Mouse (Mus musculus) kidney, postnatal 10 days (tissue): ENCODE results near the gene 4921539E11Rik.

Experiments used
- DNase-seq: peaks from one replicate; pipeline ENCODE4 v3.0.0; 2021; ENCODE audit warnings: mixed read lengths

4921539E11Rik gene

DNA sequence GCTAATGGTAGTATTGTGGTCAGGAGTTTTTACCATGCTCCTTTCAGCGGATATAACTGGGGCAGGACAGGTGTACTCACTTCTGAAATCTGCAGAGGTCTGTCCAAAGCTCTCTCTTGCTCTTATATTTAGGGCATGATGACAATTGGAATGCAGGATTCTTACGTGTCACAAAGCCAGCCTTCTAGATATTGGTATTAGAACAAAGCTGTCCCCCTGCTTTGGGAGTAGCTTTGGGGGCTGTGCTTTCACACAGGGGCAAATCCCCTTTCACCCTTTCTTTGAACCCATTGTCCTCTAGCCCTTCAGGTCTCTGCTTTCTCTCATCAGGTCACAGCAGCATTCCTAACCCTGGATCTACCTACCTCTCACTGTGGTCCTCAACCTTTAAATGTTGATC, at the start of gene 4921539E11Rik:
TSS of gene 4921539E11Rik (minus strand) at position 101 of the 400 bp plus-strand sequence.
- no peak for DNase-seq

DNA sequence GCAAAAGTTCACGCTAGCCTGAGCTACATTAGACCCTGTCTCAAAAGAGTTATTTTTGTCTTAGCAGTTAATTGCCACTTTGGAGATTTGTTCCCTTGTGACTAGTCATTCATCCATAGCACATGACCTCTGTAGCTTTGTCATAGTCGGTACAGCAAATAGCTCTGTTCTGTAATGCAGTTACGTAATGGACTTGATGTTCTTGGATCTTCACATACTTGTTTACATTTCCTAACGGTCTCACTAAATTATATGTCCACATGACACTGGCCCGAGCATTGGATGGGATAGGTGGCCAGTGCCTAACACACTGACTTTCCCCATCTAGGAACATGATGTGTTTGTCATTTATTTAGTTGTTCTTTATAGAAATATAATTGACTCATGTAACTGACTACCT, 44.5 kb upstream of the 4921539E11Rik start:
- DNase-seq = no peak

DNA sequence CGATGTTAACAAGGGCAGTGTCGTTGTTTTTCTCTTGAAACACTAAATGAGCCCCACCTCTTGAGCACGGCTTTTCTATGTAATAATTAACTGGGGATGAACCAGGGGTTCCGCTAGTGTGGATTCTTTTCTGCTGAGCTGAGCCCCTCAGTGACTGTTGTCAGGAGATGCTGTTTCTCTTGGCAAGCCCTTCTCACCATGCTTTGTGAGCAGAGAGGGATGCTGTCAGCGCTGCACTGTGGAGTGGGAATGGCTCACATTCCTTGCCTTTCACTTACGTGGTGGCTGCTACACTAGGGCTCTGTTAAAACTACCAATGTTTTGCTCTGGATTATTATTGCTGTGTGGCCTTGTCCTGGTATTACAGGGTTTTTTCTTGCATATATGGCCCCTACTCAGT, 38.7 kb upstream of the 4921539E11Rik start:
- peak; percentile 30 for DNase-seq

DNA sequence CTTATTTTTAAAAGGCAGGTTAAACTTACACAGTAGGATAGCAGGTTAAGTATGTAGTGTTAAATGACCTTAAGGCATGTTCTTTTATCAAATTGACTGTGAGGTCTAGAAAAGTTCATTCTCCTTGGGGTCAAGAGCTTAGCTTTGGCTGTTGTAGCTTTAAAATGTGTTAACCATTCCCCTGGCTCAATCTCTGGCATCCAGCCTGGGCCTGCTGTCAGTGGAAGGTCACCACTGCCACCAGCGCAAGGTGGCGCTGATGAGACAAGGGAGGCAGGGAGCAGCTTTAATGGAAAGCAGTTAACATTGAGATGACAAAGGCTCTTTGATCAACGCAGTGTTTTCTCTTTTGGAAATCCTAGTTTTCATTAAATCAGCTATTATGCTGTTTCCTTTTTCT, 36.3 kb upstream of the 4921539E11Rik start:
- peak; percentile 63 for DNase-seq

DNA sequence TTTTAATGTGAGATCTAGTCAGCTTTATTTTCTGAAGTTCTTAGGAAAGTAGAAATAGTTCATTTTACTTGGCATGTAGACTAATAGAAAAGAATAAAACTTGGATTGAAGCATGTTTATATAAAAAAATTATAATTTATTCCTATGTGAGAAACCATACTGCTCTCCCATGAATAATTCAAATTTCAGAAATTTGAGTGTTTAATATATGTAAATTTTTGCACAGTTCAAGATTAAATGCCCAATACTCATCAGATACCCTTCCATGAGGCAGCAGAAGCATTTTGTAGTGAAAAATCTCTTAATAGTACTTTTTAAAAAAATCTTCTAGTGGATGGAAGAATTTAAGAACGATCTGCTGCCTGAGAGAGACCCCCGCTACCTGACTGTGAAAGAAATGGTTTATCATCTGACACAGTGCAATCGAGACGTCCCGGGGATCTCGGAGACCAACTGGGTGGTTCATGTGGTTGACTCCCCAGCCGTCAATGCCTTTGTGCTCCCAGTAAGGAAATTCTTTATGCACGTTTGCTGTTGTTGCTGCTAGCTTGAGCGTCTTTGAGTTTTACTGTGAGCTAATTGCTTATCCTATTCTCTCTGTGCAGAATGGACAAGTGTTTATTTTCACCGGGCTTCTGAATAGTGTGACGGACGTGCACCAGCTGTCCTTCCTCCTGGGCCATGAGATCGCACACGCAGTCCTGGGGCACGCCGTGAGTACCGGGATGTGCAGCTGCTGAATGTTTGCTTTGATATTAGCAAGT, 34.2 kb upstream of the 4921539E11Rik start:
- no peak for DNase-seq

DNA sequence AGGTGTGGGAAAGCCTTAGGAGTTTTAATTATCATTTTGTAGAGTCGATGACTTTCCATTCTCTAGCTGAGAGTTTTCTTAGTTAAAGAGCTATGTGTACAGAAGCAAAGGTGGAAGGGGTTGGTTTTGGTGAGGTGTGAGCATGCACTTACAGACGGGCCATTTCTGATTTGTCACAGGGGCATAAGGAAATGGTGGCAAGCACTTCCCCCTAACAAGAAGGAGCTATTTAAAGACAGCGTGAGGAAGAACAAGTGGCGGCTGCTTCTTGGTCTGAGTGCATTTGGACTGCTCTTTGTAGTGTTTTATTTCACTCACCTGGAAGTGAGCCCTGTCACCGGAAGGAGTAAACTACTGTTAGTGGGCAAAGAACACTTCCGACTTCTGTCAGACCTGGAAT, 30.8 kb upstream of the 4921539E11Rik start:
- DNase-seq = no peak

DNA sequence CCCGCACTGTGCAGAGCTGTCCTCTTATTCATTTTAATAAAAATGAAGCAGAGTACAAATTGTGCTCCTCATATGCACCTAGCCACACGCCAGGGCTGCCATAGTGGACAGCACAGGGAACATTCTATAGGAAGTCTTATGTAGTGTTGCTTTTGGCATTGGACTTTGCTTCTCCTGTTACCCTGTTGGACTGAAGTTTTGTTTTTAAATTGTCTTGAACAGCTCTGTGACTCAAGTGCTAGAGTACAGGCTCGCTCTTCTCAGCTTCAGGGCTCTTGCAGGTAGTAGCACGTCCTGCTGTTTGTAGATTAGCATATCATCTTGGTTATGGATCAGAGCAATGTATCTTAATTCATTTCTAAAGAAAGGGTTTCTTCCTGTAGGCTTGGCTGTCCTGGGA, 25.2 kb upstream of the 4921539E11Rik start:
- DNase-seq = no peak

DNA sequence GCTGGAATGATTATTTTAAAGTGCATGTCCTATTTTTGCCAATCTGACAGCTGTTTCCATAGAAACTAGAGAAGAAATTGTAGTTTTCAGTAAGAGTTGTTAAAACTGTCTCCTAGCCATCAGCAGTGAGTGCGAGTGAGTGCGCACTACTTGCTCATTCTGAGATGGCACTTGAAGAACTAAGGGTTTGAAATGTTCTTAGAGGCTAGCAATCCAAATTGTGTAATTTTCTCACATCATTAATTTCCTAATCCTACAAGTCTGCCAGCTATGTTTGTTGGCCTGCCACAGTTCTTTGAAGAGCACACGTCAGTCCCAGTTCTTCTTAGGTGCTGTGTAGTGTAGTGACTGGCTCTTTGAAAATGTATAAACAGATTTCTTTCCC, 23.9 kb upstream of the 4921539E11Rik start:
- no peak for DNase-seq

DNA sequence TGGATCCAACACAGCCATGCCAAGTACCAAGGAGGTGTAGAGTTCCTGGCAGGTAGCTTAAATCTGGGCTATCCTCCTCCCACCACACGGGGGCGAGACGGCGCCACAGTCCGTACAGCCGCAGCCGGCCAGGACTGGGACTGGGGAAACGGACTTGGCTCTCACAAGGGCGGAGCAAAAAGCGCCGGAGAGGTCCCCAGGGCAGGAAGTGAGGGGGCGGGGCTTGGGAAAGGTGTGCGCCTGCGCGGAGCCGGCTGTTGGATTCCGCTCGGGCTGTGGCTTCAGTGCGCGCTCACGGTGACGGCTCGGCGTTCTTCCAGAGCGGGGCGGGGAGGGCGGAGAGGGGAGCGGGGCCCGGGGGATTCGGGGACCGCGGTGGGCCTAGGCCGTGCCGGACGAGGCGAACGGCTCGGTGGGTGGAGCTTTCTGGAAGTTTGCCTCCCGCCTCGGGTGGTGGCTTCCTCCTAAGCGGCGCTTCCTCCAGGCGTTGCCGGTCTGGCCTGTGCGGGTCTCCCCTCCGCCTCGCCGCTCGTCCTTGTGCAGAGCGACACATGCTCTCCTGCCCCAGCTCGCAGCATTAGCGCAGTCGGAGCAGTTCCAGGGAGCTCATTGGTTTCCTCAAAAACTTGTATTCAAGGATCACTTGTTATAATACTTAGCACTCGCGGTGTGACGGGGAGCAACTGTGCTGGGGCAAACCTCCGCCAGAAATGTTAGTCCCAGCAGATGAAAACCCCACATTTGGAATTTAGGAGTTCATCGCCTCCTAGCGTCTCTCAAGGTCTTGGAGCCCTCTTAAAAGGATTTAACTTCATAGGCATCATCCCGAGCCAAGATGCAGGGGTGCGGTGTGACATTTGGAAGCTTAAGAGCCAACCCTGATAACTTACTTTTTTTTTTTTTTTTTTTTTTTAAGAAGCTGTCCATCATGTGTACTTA, 23.2 kb upstream of the 4921539E11Rik start, which contains the start of gene Oma1:
TSS of gene Oma1 (plus strand) at position 226 of the 939 bp plus-strand sequence.
- peak; percentile 99 for DNase-seq

DNA sequence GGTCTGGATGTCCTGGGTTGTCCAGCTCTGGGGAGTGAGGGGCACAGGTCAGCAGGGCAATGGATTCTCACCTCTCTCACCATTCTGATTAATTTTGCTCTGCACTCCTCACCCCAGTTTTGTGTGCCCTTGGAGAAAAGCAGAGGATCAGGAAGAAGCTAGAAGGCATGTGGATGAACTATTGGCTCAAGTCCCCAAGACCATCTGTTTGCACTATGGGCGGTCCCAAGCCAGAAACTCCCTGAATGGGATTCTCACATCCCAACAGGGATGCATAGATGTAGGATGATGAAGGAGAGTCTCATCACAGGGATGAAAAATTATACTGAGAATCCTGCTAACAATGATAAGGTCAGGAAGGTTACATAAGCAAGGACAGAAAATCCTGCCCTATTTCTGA, 13.2 kb upstream of the 4921539E11Rik start:
- DNase-seq = no peak

DNA sequence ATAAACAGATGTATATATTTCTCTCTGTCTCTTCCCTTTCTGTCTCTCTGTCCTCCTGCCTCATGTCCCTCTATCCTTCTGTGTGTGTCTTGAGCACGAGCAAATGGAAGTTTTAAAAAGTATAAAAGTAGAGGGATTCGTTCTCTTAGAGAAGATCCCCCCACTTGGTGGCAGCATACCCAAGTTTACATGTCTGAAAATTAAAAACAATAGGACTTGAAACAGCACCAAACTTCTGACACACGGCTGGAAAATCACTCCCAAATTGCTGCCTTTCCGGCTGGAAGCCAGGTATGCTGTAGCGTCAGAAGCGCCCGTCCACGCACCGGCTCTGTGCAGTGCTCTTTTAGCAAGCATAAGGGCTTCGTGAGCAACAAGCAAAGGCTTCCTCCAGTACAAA, 8.7 kb upstream of the 4921539E11Rik start:
- DNase-seq = peak; percentile 38

DNA sequence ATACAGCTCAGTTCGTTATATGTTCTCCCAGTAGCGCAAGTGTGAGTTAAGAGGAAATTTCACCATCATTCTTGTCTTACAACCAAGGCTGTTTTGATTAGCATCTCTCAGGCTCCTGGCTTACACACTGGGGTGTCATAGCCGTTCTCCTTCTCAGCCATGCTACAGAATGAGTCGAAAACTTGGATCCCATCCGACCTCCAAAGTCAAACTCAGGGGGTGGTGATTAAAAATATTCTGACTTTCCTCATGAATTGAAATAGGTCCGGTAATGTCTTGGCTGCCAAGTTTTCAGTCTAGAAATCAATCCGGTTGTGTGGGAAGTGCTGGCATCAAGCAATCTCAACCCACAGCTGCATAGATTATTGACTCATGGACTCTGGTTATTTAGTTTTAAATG, 2.3 kb downstream of the 4921539E11Rik start:
- no peak for DNase-seq

DNA sequence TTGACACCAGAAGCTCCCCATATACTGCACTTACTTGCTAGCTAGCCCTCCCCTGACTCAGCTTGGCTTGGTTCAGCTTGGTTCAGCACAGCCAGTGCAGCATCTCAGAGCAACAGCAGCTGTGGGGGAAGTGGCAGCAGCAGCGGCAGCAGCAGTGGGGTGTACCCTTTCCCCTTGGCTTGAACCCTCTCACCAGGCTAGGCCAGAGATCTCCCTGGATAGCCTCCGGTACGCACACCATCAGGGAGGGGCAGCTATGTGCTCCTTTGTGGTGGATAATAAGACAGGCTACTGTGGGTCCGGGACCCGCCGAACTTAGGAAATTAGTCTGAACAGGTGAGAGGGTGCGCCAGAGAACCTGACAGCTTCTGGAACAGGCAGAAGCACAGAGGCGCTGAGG, 17.6 kb downstream of the 4921539E11Rik start:
- no peak for DNase-seq

DNA sequence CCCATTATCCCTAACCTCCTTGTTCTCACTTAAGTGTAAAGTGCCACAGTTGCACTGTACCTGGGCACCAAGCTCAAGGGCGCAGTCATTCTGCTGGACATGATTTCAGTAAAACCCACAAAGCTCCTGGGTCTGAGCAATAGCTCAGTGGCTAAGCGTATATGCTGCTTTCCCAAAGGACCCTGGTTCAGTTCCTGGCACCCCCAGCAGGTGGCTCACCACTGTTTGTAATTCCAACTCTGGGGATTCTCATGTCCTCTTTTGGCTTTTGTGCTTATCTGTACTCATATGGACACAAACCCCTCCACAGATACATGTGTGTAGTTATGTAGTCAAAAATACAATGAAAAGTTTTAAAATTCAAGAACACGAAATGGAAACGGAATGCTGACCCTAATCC, 21.3 kb downstream of the 4921539E11Rik start:
- peak; percentile 15 for DNase-seq

DNA sequence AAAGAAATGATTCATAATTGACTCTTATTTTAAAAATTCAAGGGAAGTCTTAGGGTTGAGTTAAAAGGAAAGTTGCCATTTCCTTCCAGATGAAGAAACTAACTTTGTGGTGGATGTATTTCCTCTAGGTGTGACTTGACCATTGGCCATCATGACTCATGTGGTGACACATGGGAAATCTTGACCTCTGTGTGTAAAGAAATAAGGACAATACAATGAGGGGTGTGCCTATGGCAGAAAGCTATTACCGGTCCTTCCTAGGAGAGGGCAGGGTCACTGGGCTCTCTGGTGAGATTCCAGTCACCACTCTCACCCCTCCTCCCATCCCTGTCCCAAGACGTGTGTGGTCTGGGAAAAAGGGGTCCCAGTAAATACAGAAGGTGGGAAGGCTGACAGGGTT, 25.5 kb downstream of the 4921539E11Rik start:
- no peak for DNase-seq

DNA sequence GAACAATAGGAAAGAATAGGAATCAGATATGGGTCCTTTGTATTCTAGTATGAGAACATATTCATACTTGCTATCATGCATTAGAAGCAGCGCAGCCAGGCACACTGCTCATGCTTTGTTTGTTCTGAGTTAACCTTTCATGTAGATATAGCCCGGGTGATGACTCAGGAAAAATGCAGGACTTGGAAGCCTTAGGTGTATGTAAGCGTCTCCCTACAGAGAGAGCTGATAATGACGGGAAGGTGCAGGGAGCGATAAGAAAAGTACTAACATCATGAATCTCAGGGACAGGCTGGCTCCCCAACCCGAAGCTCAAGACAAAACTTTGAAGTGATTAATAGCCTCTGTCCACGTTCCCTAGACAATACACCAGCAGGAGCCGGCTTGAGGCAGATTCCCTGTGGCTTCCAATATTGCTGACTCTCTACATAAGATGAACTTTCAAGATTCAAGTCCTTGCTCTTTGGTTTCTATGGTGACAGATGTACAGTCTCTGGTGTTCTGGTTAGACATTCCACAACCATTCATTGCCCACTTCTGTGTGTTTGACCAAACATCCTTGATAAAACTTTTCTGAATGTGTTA, 26.8 kb downstream of the 4921539E11Rik start:
- no peak for DNase-seq

DNA sequence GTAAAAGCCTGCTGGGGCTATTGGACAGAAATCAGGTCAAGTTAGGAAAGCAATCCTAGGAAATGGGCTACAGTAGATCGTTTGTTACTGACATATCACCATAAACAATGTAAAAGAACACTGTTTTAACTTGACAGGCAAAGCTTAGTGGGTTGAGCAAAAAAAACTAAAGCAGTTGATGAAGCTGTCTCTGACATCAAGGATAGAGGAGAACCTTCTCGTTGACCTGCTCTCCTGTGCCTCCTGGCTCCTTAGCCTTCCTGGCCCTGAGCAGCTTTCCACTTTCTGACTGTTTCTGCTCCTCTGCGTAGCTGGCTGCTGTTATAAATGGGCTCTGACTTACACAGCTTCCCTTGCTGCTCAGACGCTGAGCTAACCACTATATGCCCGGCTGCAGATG, 27.3 kb downstream of the 4921539E11Rik start:
- DNase-seq = no peak

DNA sequence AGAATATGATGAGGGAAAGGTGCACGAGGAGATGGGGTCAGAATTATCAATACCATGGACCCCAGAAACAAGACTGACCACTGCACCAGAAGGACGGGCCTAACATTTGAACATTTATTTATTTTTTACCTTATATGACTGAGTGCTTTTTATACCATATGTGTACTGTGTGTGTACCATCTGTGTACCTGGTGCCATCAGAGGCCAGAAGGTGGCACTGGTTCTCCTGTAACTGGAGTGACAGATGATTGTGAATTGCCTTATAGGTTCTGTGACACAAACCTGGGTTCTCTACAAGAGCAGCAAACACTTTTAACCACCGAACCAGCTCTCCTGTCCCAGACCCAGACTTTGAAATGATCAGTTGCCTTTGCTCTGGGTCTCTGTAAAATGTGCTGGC, 31.8 kb downstream of the 4921539E11Rik start:
- no peak for DNase-seq

DNA sequence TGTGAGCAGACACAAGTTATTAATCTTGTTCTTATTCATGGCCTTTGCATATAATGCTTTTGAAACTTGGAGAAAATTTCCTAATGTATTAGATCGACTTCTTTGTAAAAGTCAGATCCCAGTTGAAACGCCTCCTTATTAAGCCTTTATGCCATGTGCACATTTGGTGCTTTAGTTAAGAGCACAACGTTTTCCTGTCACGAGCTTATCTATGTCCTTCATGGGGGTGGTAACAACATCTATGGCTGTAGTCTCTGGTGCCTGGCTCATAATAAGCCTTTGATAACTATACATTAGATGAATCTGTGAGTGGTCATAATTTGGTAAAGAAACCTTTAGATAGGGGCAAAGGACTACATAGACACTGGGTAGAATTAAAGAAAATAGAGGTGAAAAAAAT, 36.8 kb downstream of the 4921539E11Rik start:
- no peak for DNase-seq

DNA sequence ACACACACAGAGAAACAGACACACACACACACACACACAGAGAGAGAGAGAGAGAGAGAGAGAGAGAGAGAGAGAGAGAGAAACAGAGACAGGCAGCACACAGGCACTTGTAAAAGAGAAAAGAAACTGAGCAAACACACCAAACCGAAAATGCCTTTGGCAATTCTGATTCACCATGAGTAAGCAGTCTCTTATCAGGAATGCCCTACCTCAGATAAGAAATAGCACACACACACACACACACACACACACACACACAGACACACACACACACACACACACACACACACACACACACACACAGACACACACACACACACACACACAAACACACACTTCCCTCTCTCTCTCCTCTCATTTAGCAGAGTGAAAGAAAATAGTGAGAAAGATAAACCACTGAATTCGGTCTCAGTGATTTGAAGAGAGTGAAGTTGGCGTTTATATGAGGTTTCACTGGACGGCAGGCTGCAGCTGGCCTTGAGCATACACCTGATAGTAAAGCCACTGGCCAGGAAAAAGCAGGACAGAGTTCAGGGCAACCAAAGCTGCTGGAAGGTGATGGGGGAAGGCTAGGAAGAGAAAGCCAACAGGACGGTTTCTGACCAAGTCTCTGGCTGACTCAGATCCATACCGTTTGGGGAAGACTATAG, 41.1 kb downstream of the 4921539E11Rik start:
- DNase-seq = no peak

DNA sequence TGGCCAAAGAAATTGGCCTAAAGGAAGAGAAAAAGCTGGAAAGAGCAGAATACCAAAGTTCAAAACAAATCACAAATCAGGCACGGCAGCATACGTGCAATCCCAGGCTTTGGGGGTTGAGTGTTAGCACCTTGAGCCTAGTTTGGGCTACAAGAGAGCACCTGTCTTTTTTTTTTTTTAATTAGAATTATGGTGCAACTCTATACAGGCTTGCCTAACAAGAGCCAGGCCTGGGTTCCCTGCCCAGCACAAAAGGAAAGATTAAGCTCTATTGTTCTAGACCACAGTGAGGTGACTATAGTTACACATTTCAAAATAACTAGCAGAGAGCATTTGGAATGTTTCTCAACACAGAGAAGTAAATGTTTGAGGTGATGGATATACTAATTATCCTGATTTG, 42.9 kb downstream of the 4921539E11Rik start:
- DNase-seq = no peak

DNA sequence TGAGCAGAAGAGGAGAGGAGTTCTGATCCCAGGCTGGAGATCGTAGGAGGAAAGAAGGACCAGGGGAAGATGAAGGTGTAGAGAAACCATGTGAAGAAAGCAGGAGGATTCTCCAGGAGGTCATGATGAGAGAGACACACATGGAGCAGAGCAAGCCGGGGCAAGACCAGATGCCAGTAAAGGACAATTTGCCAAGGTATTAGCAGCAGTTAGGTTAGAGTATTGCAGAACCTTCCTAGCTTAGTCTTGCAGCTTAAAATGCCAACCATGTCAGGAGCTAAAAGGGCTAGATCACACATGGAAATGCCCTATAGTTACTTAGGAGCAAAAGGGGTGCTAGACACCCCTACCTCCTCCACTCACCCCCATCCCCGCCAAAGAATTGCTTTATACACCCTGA, 43.4 kb downstream of the 4921539E11Rik start:
- no peak for DNase-seq

DNA sequence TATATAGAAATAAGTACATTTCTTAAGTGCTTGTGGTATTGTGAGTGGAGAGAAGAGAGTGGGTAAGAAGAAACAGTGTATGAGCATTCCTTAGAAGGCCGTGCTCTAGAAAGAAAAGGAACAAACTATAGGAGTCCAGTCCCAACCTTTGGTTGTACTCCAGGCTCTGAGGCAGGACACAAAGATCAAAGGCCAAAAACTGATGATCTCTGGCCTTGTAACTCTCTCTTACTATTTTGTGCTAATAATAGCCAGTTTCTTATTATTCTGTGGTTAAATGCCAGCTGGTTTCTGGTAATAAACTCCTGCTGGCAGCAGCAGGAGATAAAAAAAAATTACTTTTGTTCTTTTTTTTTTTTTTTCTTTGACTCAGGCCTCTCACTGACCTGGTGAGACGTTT, 58.5 kb downstream of the 4921539E11Rik start:
- DNase-seq = no peak
